Mouse (Mus musculus): ENCODE data around the gene Col23a1.

The Col23a1 gene

DNA sequence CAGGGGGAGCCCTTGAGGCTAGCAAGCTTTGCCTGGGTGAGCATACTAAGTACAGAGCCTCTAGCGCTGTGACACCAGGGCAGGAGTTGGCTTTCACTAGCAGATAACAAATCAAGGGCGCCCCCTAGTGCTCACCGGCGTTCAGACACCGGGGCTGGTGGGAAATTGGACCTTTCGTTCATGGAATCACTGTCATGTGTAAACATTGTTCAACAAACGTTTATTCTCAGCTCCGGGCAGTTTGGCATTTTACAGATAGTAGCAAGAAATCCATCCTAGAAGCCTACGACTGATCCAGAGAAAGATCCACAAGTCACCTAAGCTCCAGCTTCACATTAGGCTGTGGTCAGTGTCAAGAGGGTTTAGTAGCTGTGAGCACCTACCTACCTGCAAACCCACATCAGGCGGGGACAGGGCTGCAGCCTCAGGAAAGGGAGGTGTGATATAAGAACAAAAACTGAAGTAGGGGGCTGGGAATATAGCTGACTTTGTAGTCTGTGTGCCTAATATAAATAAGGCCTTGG, 250.1 kb downstream of the Col23a1 start:
- CTCF ChIA-PET, result interaction anchor here (0.6 to 1.4 kb wide), 5 partner anchors 15 to 810 kb away, joined by 3 to 9 read pairs (median 3); no protein-coding TSS in a partner anchor

DNA sequence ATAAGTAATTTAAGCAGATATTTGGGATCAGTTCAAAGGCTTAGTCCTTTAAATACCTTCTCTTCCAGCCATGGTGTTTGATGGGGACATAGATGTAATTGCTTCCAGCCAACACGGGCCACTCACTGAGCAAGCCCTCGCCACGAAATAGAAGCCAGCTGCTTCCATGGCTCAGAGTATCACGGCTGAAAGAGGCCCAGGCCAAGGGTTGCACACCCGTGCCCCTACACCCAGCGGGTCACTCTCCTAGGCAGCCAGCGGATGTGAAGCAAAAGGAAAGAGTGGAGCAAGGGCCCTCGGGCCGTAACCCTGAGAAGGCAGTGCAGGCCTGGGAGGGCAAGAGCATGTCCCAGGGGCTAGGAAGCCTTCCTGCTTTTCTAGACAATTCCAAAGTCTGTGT, 252.7 kb downstream of the Col23a1 start:
- CTCF ChIA-PET, result no interaction called here

DNA sequence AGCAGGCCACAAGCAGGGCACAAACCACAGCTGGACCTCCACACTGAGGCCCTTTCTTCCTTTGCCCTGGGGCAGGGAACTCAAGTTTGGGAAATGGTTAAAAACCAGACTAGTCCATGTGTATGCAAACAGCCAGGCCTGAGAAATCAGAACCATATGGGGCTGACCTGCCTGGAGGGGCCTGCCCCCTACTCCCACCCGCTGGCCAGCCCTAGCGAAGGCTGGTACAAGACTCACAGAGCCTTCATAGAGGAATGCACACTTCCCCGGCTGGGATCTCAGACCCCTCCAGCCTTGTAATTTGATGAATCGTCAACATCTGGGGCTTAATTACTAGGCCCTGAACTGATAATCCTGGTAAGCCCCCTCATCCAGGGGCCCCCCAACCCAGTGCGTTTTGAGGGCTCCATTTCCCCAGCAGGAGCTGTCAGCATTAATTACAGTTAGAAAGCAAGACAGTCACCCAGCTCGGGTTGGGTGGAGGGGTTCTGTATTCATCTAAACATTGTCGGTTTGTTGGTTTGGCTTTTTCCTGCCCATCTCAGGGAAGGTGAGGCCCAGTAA, 253.8 kb downstream of the Col23a1 start:
- CTCF ChIA-PET, result no interaction called here

GRCm38 (mm10) chr11:51544413-51544812, 254.7 kb downstream of the Col23a1 start:
- CTCF ChIA-PET, result no interaction called here

- CTCF ChIA-PET, result no interaction called here
Measured at GRCm38 (mm10) chr11:51545811-51546210, 256.1 kb downstream of the Col23a1 start.

- CTCF ChIA-PET, result no interaction called here
Measured at GRCm38 (mm10) chr11:51551253-51551652, 261.5 kb downstream of the Col23a1 start.

GRCm38 (mm10) chr11:51552091-51552490, 262.4 kb downstream of the Col23a1 start:
- CTCF ChIA-PET, result no interaction called here

DNA sequence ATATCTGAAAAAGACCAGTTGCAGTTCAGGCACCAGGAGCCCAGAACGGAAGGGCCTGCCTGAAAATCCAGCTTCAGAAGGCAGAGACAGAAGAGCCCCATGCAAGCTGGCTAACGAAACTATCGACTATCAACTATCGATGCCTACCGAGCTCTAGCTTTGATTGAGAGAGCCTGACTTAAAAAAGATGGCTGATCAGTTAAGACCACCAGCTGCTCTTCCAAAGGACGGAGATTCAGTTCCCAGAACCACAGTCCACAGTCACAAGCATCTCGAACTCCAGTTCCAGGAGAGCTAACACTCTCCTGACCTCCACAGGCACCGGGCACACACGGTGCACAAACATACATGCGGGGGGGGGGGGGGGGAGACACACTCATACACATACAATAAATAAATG, 264.9 kb downstream of the Col23a1 start:
- CTCF ChIA-PET, result interaction anchor here (0.8 to 1.3 kb wide), 2 partner anchors 15 to 30 kb away, joined by 4 to 5 read pairs; partner anchors contain the start of gene Phykpl

- CTCF ChIA-PET, result interaction anchor here (1.3 kb wide), 1 partner anchor 15 kb away, joined by 5 read pairs; no protein-coding TSS in a partner anchor
Measured at GRCm38 (mm10) chr11:51555066-51555465, 265.3 kb downstream of the Col23a1 start.

GRCm38 (mm10) chr11:51563276-51563675, 273.6 kb downstream of the Col23a1 start:
- CTCF ChIA-PET, result no interaction called here

GRCm38 (mm10) chr11:51565062-51565461, 275.3 kb downstream of the Col23a1 start:
- CTCF ChIA-PET, result interaction anchor here (0.7 kb wide), 1 partner anchor 30 kb away, joined by 9 read pairs; no protein-coding TSS in a partner anchor

GRCm38 (mm10) chr11:51565951-51566350, 276.2 kb downstream of the Col23a1 start:
- CTCF ChIA-PET, result no interaction called here

- CTCF ChIA-PET, result no interaction called here
Measured at GRCm38 (mm10) chr11:51568801-51569200, 279.1 kb downstream of the Col23a1 start.

GRCm38 (mm10) chr11:51576454-51576853, 286.7 kb downstream of the Col23a1 start:
- CTCF ChIA-PET, result no interaction called here

GRCm38 (mm10) chr11:51577587-51577986, 287.9 kb downstream of the Col23a1 start:
- CTCF ChIA-PET, result interaction anchor here (0.6 to 0.7 kb wide), 2 partner anchors 227 to 569 kb away, joined by 3 read pairs; no protein-coding TSS in a partner anchor

DNA sequence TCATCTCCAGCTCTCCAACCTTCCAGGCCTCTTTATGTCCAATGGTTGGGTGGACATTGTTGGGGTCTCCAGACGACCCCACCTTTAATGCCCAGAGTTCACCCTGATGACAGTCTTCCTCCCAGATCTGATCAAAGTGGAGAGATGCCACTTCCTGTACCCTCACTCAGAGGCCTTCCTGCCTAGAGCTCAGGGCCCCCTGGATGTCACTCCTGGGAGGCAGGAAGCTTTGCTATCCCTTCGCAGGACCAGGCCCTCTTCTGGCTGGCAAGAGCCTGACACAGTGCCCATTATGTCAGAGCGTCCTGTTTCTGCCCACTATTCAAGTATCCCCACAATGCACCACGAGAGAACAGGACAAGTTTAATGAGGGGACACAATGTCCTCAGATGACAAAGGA, 289.3 kb downstream of the Col23a1 start:
- CTCF ChIA-PET, result no interaction called here

GRCm38 (mm10) chr11:51582713-51583112, 293.0 kb downstream of the Col23a1 start:
- CTCF ChIA-PET, result interaction anchor here (0.6 to 2.4 kb wide), 3 partner anchors 8 to 267 kb away, joined by 3 to 9 read pairs (median 3); no protein-coding TSS in a partner anchor

DNA sequence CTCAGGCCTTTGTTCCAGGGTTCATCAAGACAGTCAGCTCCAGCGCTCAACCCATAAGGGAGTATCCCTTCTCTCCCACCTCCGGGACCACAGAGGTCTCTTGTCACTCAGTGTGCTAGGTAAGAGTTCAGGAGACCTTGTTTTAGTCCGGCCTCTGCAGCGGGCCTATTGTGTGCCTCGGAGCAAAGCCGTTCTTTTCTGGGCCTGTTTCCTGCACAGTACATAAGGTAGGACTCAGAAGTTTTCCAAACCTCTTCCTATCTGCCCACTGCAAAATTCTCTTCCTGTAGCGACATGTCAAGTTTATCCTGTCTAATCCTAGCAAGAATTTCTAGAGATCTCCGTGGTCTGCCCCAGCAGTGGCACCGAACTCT, 294.3 kb downstream of the Col23a1 start:
- CTCF ChIA-PET, result interaction anchor here (0.8 kb wide), 1 partner anchor 45 kb away, joined by 3 read pairs; no protein-coding TSS in a partner anchor

DNA sequence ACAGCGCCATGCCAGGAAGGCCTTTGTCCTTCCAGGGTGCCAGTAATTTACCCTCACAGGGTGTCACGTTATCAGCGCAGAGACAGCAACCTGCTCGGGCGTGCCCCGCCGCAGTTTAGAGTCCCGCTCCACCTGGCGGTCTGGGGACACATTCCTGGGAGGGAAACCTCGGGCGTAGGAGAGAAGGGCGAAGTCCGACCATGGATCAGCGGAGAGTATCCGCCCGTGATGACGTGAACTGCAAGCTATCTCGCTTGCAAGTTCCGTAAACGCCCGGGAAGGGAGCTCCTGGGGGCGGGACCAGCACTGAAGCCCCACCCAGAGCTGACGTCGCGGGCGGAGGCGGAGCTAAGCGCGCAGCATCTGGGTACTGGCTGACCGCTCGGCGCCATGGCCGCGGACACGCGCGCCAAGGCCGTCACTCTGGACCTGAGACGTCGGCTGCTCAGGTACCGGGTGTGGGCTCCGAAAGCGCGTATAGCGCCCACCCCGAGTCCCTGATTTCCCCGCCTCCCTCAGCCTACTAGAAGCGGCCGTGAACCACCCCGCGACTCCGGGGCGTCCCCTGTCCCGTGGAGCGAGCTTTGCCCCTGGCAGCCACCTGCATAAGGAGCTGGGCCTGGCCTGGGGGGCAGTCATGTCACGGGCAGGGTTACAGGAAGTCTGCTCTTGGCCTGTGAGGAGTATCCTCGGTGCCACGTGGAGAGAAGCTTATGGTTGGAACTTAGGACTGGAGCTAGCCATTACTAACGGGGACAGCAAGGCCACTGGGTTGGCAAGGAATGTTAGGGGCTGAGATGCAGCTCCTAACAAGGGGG, 294.9 kb downstream of the Col23a1 start, which contains the start of gene Phykpl:
Gene Phykpl, plus strand, starts transcription at position 327 of the 818 bp plus-strand sequence.
- CTCF ChIA-PET, result interaction anchor here (0.6 to 1.0 kb wide), 4 partner anchors 22 to 192 kb away, joined by 3 to 4 read pairs (median 3); partner anchors contain the start of gene Hnrnpab

DNA sequence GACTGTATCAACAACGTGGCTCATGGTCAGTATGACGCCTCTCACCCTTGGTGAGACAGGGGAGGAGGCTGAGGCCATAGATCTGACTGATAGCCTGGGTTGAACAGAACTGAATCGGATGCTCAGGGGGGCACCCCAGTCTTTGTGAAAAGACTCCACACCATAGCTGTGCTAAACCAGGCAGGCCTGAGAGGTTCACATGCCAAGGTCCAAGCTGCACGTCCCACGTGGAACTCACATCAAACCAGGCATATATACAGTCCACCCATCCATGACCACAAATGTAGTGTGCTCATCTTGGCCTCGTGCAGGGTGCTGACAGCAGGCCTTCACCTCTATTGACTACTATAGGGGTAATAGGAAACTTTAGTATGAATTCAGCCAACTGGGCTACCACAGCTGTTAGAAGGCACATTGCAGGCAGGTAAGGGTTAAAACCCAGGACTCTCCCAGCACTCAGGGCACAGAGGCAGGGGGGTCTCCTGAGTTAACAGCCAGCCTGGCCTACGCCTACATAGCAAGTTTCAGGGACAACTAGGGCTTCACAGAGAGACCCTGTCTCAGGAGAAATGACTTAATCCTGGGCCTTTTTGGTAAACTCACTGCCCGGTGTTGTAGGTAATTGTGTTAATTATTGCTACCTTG, 296.0 kb downstream of the Col23a1 start:
- CTCF ChIA-PET, result interaction anchor here (0.6 to 1.0 kb wide), 3 partner anchors 21 to 101 kb away, joined by 3 read pairs; partner anchors contain the start of gene Hnrnpab

DNA sequence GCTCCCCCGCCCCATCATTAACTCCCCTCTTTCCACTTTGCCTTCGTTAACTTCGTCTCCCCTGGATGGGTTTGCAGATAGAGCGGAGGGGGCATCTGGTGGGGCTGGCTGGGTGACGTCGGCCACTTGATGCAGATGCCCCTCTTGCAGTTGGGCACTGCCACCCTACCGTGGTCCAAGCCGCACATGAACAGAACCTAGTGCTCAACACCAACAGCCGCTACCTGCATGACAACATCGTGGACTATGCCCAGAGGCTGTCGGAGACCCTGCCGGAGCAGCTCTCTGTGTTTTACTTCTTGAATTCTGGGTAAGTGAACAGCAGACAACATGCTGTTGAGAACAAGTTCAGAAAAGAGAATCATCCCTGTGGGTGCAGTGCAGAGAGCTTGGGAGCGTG, 296.7 kb downstream of the Col23a1 start:
- CTCF ChIA-PET, result interaction anchor here (0.6 kb wide), 1 partner anchor 407 kb away, joined by 4 read pairs; no protein-coding TSS in a partner anchor

DNA sequence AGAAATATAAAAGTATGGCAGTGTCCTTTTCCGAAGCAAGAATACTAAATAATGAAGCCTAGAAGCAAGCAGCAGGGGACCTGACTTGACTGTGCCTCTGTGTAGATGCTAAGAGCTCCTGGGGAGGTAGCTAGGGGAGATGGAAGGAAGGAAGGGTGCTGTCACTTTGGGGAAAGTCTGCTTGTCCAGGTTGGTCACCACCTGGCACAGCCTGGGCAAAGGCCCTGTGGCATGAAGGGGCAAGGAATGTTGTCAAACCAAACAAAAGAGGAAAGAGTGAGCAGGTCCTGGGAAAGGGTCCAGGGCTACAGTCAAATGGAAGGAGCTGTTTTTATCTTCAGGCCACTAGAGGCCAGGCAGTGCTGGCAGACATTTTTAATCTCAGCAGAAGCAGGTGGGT, 297.3 kb downstream of the Col23a1 start:
- CTCF ChIA-PET, result interaction anchor here (0.6 to 0.8 kb wide), 2 partner anchors 18 to 408 kb away, joined by 4 to 9 read pairs; no protein-coding TSS in a partner anchor
